Mouse (Mus musculus) heart, postnatal 0 days (tissue): ENCODE data around the gene Rcc1l.

Experiments
- CTCF ChIP-seq: IDR thresholded peaks from 2 replicates; pipeline ENCODE4 v1.5.1; 2016; ENCODE audit warnings: antibody characterized with exemption, control low read depth, low read depth
- EP300 ChIP-seq: IDR thresholded peaks from 2 replicates; pipeline ENCODE4 v1.6.1; 2016; ENCODE audit warnings: antibody characterized with exemption, low read depth

- TF ChIP-seq CTCF, result no peak
- TF ChIP-seq EP300, result no peak
These were observed 34.2 kb downstream of the Rcc1l start for GRCm38 (mm10) chr5:134142381-134142780.
